Mouse (Mus musculus): ENCODE measurements around the gene Cdc7. TPM values are rescaled to one million over a fixed set of nuclear protein-coding genes. Genes with fewer than 3 reads are reported as not detected.

Cdc7 gene
- polyA plus RNA-seq, 1 experiment from 2014 or later, result 24.8 TPM

DNA sequence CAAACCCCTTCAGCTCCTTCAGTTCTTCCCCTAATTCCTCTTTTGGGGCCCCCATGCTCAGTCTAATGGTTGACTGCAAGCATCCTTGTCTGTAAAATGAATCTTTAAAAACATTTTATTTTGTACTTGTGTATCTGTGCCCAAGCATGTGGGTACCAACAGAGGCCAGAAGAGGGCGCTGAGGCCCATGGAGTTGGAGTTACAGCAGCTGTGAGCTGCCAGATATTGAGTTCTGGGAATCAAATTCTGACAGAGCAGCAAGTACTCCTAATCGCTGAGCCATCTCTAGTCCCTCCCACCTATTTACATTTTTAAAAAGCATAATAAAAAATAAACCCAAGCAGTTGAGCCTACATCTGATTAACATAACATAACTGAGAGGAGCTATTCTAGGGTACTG lies 53.4 kb downstream of the Cdc7 start:
- no peak overlapping the region for H3K4me2 ChIP-seq (ENCODE audit: low read length)
- no peak overlapping the region for H3K9ac ChIP-seq (ENCODE audit: low read length)
- 69% methylated on average over 2 of the region's 2 CpGs for WGBS
- H3K27me3 ChIP-seq (ENCODE audit: control insufficient read depth, insufficient read depth, low read length), result no peaks in the 10 kb centered on the region
- no peak overlapping the region for H3K4me3 ChIP-seq (ENCODE audit: control insufficient read depth in 1 of 2, insufficient read depth in 1 of 2, low read depth in 1 of 2, low read length in 2 of 2)
- no peaks in the 10 kb centered on the region for H3K9me3 ChIP-seq (ENCODE audit: control insufficient read depth, low read length)
- no peaks in the 10 kb centered on the region for H3K36me3 ChIP-seq (ENCODE audit: control insufficient read depth, insufficient read depth, low read length)
- H3K27ac ChIP-seq (replicated peaks in 1 of 2; ENCODE audit: control insufficient read depth in 1 of 2, insufficient read depth in 1 of 2, low read depth in 2 of 2, low read length in 2 of 2), result no peak overlapping the region
- peaks cover 25 to 35% of the 10 kb centered on the region in 2 experiments for H3K4me1 ChIP-seq (ENCODE audit: control insufficient read depth in 2 of 2, insufficient read depth in 2 of 2, low read length in 2 of 2)
- no peak for ATAC-seq (ENCODE audit: insufficient number of reproducible peaks, insufficient read depth, low FRiP score, low read depth)

DNA sequence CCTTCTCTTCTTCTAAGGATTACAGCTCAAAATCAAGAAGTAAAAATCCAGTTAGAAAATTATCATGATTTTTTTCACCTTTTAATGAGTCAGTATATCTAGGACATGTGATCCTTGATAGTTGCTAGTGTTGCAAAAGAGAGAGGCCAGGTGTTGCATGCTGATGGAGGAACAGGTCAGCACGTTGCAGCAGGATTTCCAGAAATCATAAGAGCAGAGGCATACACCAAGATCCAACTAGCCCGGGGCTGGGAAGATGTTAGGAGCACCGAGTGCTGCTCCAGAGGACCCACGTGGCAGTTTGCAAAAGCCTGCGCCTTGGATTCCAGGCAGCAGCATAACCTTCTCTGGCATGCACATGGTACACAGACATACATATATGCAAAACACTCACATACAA lies 54.9 kb downstream of the Cdc7 start:
- ATAC-seq (ENCODE audit: insufficient number of reproducible peaks, insufficient read depth, low FRiP score, low read depth), result no peak
- H3K9ac ChIP-seq (ENCODE audit: low read length), result no peak overlapping the region
- WGBS, result 71% methylated on average over 5 of the region's 5 CpGs
- no peaks in the 10 kb centered on the region for H3K9me3 ChIP-seq (ENCODE audit: control insufficient read depth, low read length)
- H3K27me3 ChIP-seq (ENCODE audit: control insufficient read depth, insufficient read depth, low read length), result no peaks in the 10 kb centered on the region
- no peak overlapping the region for H3K4me3 ChIP-seq (ENCODE audit: control insufficient read depth in 1 of 2, insufficient read depth in 1 of 2, low read depth in 1 of 2, low read length in 2 of 2)
- H3K27ac ChIP-seq (replicated peaks in 1 of 2; ENCODE audit: control insufficient read depth in 1 of 2, insufficient read depth in 1 of 2, low read depth in 2 of 2, low read length in 2 of 2), result no peak overlapping the region
- H3K4me1 ChIP-seq (ENCODE audit: control insufficient read depth in 2 of 2, insufficient read depth in 2 of 2, low read length in 2 of 2), result peaks cover 22 to 34% of the 10 kb centered on the region in 2 experiments
- H3K36me3 ChIP-seq (ENCODE audit: control insufficient read depth, insufficient read depth, low read length), result no peaks in the 10 kb centered on the region
- no peak overlapping the region for H3K4me2 ChIP-seq (ENCODE audit: low read length)

DNA sequence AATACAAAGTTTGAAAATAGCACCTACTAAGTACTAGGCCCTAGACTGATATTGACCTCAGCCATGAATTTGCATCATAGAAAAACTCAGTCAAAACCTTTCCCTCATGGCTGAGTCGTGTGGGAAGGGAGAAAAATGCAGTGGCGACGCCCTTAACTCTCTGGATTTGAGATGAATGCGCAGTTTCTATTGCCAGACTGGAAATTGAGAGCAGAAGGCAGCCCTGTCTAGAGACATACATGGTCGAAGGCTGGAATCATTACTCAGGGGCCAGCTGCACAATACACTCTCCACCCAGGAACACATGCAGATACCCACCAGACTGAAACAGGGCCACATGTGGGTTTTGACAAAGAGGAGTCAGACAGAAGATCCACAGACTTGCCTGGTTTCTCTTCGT lies 55.8 kb downstream of the Cdc7 start:
- Histone ChIP-seq H3K4me2 (ENCODE audit: low read length) (no peak overlapping the region), H3K36me3 (ENCODE audit: control insufficient read depth, insufficient read depth, low read length) (no peaks in the 10 kb centered on the region), H3K27me3 (ENCODE audit: control insufficient read depth, insufficient read depth, low read length) (no peaks in the 10 kb centered on the region), H3K4me1 (ENCODE audit: control insufficient read depth in 2 of 2, insufficient read depth in 2 of 2, low read length in 2 of 2) (peaks cover 21 to 38% of the 10 kb centered on the region in 2 experiments), H3K9me3 (ENCODE audit: control insufficient read depth, low read length) (no peaks in the 10 kb centered on the region), H3K27ac (replicated peaks in 1 of 2; ENCODE audit: control insufficient read depth in 1 of 2, insufficient read depth in 1 of 2, low read depth in 2 of 2, low read length in 2 of 2) (peak overlapping the region in 1 of 2 experiments; percentile 62; a peak in 3 of 4 replicates), H3K4me3 (ENCODE audit: control insufficient read depth in 1 of 2, insufficient read depth in 1 of 2, low read depth in 1 of 2, low read length in 2 of 2) (no peak overlapping the region), H3K9ac (ENCODE audit: low read length) (no peak overlapping the region)
- WGBS, result 70% methylated on average over 6 of the region's 6 CpGs
- ATAC-seq (ENCODE audit: insufficient number of reproducible peaks, insufficient read depth, low FRiP score, low read depth), result no peak

DNA sequence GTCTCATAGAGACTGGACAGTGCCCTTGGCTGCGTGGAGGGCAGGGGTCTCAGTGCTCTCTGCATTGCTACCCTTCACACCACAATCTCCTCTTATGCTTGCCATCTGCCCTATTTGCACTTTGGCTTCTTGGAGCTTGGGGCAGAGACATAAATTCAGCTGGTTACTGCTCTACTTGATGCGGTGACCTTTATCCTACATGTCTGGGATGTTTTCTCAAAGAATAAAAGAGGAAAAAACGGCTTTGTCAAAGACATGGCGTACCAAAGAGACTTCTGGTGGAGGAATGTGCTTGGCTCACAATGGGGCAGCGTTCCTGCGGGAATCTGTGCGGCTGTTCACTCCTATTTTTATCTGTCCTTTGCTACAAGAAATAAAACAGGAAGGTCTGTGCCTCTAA lies 56.2 kb downstream of the Cdc7 start:
- Histone ChIP-seq H3K36me3 (ENCODE audit: control insufficient read depth, insufficient read depth, low read length) (no peaks in the 10 kb centered on the region), H3K27ac (replicated peaks in 1 of 2; ENCODE audit: control insufficient read depth in 1 of 2, insufficient read depth in 1 of 2, low read depth in 2 of 2, low read length in 2 of 2) (peak overlapping the region; percentile 53 to 62), H3K4me3 (ENCODE audit: control insufficient read depth in 1 of 2, insufficient read depth in 1 of 2, low read depth in 1 of 2, low read length in 2 of 2) (no peak overlapping the region), H3K9me3 (ENCODE audit: control insufficient read depth, low read length) (no peaks in the 10 kb centered on the region), H3K9ac (ENCODE audit: low read length) (no peak overlapping the region), H3K4me1 (ENCODE audit: control insufficient read depth in 2 of 2, insufficient read depth in 2 of 2, low read length in 2 of 2) (peaks cover 18 to 36% of the 10 kb centered on the region in 2 experiments), H3K27me3 (ENCODE audit: control insufficient read depth, insufficient read depth, low read length) (no peaks in the 10 kb centered on the region), H3K4me2 (ENCODE audit: low read length) (no peak overlapping the region)
- WGBS, result 28% methylated on average over 7 of the region's 7 CpGs
- no peak for ATAC-seq (ENCODE audit: insufficient number of reproducible peaks, insufficient read depth, low FRiP score, low read depth)

DNA sequence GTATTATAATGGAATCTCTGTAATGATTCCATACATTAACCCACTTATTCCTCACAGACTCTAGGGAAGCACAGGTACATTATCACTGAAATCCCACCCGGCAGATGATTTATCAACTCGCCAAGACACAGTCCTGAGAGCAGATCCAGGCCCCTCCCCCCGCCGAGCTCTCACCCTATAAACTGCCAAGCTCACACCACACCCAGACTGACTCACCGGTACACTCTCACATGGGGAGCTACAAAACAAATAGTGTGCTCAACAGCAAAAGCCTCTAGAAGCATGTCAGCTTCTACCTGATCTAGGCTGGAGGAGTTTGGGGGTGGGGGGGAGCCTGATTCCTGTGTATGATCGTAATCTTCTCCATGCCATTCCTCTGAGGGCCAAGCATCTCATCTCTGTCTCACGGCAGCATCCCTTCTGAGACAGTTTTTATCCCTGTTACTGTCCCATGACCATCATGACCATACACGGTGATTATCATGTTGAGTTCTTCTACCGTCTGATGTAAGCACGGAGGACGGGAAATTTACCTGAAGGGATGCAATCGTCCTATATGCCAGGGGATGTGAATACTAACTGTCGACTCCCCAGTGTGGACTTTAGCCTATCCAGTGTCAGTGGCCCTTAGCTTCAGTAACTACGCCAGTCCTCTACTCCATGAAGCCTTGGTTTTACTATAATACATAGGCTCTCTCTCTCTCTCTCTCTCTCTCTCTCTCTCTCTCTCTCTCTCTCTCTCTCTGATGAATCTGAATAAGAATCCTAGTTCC lies 57.4 kb downstream of the Cdc7 start:
- Histone ChIP-seq H3K36me3 (ENCODE audit: control insufficient read depth, insufficient read depth, low read length) (no peaks in the 10 kb centered on the region), H3K27ac (replicated peaks in 1 of 2; ENCODE audit: control insufficient read depth in 1 of 2, insufficient read depth in 1 of 2, low read depth in 2 of 2, low read length in 2 of 2) (no peak overlapping the region), H3K9me3 (ENCODE audit: control insufficient read depth, low read length) (no peaks in the 10 kb centered on the region), H3K4me1 (ENCODE audit: control insufficient read depth in 2 of 2, insufficient read depth in 2 of 2, low read length in 2 of 2) (peaks cover 20 to 33% of the 10 kb centered on the region in 2 experiments), H3K4me3 (ENCODE audit: control insufficient read depth in 1 of 2, insufficient read depth in 1 of 2, low read depth in 1 of 2, low read length in 2 of 2) (no peak overlapping the region), H3K9ac (ENCODE audit: low read length) (no peak overlapping the region), H3K4me2 (ENCODE audit: low read length) (no peak overlapping the region), H3K27me3 (ENCODE audit: control insufficient read depth, insufficient read depth, low read length) (no peaks in the 10 kb centered on the region)
- WGBS, result 89% methylated on average over 14 of the region's 14 CpGs
- ATAC-seq (ENCODE audit: insufficient number of reproducible peaks, insufficient read depth, low FRiP score, low read depth), result no peak

DNA sequence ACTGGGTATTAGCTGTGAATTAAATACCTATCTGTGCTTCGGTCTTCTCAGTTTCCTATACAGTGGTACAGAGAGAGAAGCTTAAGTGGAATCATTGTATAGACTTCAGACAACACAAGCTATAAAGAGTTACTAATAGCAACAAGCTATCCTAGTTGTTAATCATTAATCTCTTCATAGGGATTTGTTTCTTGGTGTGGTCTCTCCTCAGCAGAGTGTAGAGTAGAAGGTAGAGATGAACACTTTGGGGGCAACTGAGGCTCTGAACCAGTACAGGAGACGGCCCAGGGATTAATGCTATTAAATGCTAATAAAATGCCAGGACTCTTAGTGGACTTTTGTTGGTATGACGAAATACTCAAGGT lies 57.9 kb downstream of the Cdc7 start:
- no peak for ATAC-seq (ENCODE audit: insufficient number of reproducible peaks, insufficient read depth, low FRiP score, low read depth)
- H3K4me2 ChIP-seq (ENCODE audit: low read length), result no peak overlapping the region
- WGBS, result 91% methylated on average over 3 of the region's 3 CpGs
- H3K9ac ChIP-seq (ENCODE audit: low read length), result no peak overlapping the region
- no peaks in the 10 kb centered on the region for H3K27me3 ChIP-seq (ENCODE audit: control insufficient read depth, insufficient read depth, low read length)
- H3K4me3 ChIP-seq (ENCODE audit: control insufficient read depth in 1 of 2, insufficient read depth in 1 of 2, low read depth in 1 of 2, low read length in 2 of 2), result no peak overlapping the region
- H3K36me3 ChIP-seq (ENCODE audit: control insufficient read depth, insufficient read depth, low read length), result no peaks in the 10 kb centered on the region
- H3K9me3 ChIP-seq (ENCODE audit: control insufficient read depth, low read length), result no peaks in the 10 kb centered on the region
- no peak overlapping the region for H3K27ac ChIP-seq (replicated peaks in 1 of 2; ENCODE audit: control insufficient read depth in 1 of 2, insufficient read depth in 1 of 2, low read depth in 2 of 2, low read length in 2 of 2)
- H3K4me1 ChIP-seq (ENCODE audit: control insufficient read depth in 2 of 2, insufficient read depth in 2 of 2, low read length in 2 of 2), result peaks cover 20 to 38% of the 10 kb centered on the region in 2 experiments

DNA sequence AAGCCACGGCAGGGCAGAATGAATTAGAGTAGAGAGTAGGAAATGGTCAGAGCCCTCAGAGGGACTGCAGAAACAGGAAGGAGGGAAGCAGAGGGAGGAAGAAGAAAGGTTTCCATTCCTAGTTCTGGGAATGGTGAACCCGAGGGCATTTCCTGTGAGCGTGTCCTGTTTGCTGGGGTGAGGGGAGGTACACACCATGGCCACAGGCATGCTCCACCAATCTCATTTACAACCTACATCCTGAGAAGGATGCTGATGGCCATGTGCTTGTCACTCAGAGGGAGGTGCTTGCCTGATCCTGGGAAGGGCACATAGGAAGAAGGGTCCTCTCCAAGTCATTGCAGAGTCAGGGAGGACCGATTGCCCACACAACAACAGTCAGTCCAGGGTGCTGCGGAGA lies 59.8 kb downstream of the Cdc7 start:
- peaks cover 22 to 41% of the 10 kb centered on the region in 2 experiments for H3K4me1 ChIP-seq (ENCODE audit: control insufficient read depth in 2 of 2, insufficient read depth in 2 of 2, low read length in 2 of 2)
- H3K9ac ChIP-seq (ENCODE audit: low read length), result no peak overlapping the region
- H3K4me2 ChIP-seq (ENCODE audit: low read length), result no peak overlapping the region
- H3K27me3 ChIP-seq (ENCODE audit: control insufficient read depth, insufficient read depth, low read length), result no peaks in the 10 kb centered on the region
- no peak overlapping the region for H3K27ac ChIP-seq (replicated peaks in 1 of 2; ENCODE audit: control insufficient read depth in 1 of 2, insufficient read depth in 1 of 2, low read depth in 2 of 2, low read length in 2 of 2)
- H3K36me3 ChIP-seq (ENCODE audit: control insufficient read depth, insufficient read depth, low read length), result no peaks in the 10 kb centered on the region
- no peak overlapping the region for H3K4me3 ChIP-seq (ENCODE audit: control insufficient read depth in 1 of 2, insufficient read depth in 1 of 2, low read depth in 1 of 2, low read length in 2 of 2)
- no peak for ATAC-seq (ENCODE audit: insufficient number of reproducible peaks, insufficient read depth, low FRiP score, low read depth)
- no peaks in the 10 kb centered on the region for H3K9me3 ChIP-seq (ENCODE audit: control insufficient read depth, low read length)
- WGBS, result 68% methylated on average over 5 of the region's 5 CpGs

DNA sequence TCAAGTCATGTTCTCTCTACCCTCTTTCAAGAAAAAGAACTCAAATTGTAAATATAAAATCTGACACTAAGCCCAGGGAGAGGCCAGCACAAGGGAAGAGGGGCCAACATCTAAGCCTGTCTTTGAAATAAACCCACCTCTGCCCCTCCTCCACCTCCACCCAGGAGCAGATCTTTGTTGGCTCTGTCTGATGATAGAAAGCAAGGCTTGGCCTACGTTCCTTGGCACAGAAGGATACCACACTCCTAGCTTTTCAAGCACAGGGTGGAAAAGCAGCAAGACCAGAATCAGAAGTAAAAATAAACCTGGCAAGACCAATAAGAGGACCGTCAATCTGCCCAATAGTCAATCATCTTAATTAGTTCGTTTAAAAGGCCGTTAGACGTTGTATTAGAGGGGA lies 61.2 kb downstream of the Cdc7 start:
- H3K27ac ChIP-seq (replicated peaks in 1 of 2; ENCODE audit: control insufficient read depth in 1 of 2, insufficient read depth in 1 of 2, low read depth in 2 of 2, low read length in 2 of 2), result no peak overlapping the region
- no peak overlapping the region for H3K9ac ChIP-seq (ENCODE audit: low read length)
- H3K36me3 ChIP-seq (ENCODE audit: control insufficient read depth, insufficient read depth, low read length), result no peaks in the 10 kb centered on the region
- H3K27me3 ChIP-seq (ENCODE audit: control insufficient read depth, insufficient read depth, low read length), result no peaks in the 10 kb centered on the region
- peaks cover 16 to 34% of the 10 kb centered on the region in 2 experiments for H3K4me1 ChIP-seq (ENCODE audit: control insufficient read depth in 2 of 2, insufficient read depth in 2 of 2, low read length in 2 of 2)
- no peak overlapping the region for H3K4me3 ChIP-seq (ENCODE audit: control insufficient read depth in 1 of 2, insufficient read depth in 1 of 2, low read depth in 1 of 2, low read length in 2 of 2)
- H3K9me3 ChIP-seq (ENCODE audit: control insufficient read depth, low read length), result no peaks in the 10 kb centered on the region
- no peak overlapping the region for H3K4me2 ChIP-seq (ENCODE audit: low read length)
- ATAC-seq (ENCODE audit: insufficient number of reproducible peaks, insufficient read depth, low FRiP score, low read depth), result no peak
- WGBS, result 75% methylated on average over 5 of the region's 5 CpGs
